Mouse (Mus musculus) erythroblast, embryonic 14.5 days (primary cell): ENCODE data around the gene Slc43a1.

Source experiments
- GATA1 ChIP-seq: IDR thresholded peaks from 2 replicates; pipeline ENCODE4 v1.6.1; 2012; ENCODE audit warnings: low read length, inconsistent platforms, mixed read lengths
- TAL1 ChIP-seq: IDR thresholded peaks from 3 replicates; pipeline ENCODE4 v1.6.1; 2012; ENCODE audit warnings: low read length, inconsistent platforms, mixed read lengths

DNA sequence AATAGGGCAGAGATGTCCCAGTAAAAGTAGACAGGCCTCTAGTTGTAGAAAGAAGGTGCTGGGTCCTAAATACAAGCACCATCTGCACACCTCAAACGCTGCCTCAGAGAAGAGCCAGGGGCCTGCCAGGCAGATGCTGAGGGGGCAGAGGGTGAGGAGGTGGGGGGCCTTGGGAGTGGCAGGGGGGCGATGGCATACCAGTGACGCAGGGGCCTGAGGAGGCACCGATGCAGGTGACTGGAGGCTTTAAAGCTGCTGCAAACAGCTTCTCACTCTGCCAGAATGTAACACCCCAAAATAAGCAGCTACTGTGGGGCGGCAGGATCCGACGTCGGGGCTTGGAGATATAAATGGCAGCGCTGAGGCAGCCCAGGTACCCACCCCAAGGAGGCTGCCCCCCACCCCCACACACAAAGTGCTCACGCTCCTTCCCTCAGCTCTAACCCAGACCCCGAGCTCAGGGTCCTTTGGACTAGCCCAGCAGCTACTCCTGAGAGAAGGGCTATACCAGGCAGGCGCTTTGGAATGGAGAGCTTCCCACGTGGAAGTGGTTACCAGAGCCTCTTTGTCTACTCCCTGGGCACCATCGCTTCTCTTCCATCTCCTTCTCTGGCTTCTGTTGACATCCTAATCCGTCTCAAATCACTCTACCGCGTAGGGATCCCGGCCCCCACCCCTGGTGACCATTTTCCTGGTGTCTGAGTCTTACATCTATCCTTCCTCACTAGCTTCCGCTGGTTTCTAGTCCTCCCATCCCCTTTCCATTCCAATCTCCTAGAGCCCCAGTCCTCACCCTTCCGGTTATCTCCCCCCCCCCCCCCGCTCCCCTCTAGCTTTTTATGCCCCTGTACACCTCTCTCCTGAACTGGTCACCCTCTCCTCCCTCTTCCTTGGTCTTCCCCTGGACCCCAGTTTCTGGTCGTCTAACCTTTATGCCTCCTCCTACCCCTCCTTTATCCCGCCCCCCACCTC, 46.7 kb downstream of the Slc43a1 start:
- TF ChIP-seq GATA1: no peak
- no peak for TF ChIP-seq TAL1
